Mouse (Mus musculus) cerebellum, adult 11 months (tissue): ENCODE measurements around the gene Prkar1a.

Experiments used
- DNase-seq: peaks from one replicate; pipeline ENCODE4 v3.0.0; 2022

The Prkar1a gene

GRCm38 (mm10) chr11:109649206-109649605, at the start of gene Prkar1a:
Gene Prkar1a (plus strand): TSS chr11:109649405.
- peak; percentile 42 for DNase-seq

DNA sequence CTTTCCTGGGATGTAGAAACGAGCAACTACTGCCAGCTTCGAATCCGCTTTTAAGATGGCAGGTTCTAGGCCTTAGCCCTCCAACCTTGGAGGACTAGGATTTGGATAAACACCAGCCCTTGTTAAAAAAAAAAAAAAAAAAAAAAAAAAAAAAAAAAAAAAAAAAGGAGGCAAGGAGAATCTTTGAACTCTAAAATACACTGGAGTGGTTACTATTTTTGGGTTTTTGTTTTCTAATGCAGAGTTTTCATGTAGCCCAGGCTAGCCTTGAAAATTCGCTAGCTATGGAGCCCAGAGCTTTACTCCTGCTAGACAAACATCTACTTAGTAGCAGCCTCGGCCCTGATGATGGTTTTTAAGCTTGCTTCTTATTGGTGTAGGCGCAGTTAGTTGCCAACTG, 41.6 kb upstream of the Prkar1a start:
- no peak for DNase-seq

- DNase-seq, result no peak
Observed at GRCm38 (mm10) chr11:109608976-109609625, 40.1 kb upstream of the Prkar1a start.

DNA sequence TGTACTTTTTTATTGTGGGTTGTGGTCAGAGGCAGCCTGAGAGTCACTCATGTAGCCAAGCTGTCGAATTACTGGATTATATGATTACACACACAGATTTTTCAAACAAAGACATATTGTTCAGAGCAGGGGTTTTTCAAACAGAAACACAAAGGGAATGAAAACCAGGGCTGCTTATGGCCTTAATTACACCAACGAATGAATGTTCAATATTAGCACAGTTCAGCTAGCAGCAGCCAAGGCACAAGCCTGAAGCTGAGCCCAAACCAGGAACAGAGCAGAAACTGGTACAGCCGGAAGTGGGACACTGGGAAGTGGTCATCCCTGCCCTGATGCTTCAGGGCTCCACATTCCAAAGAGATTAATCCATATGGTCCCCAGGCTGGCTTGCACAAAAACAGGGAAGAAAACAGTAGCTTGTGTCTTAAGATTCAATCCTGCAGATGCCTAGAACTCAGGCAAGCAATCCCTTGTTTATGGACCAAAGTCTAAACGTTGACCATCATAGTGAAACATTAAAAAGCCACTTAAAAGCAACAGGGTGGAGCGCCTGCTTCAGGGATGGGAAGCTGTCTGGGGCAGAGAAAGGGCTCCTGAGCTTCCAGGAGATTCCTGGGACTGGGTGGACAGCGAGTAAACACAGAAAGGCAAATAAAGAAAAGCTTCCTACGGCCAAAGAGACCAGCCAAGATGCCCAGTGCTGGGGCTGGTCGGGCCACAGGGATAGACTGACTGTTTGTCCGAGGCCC, 39.0 kb upstream of the Prkar1a start:
- no peak for DNase-seq

DNA sequence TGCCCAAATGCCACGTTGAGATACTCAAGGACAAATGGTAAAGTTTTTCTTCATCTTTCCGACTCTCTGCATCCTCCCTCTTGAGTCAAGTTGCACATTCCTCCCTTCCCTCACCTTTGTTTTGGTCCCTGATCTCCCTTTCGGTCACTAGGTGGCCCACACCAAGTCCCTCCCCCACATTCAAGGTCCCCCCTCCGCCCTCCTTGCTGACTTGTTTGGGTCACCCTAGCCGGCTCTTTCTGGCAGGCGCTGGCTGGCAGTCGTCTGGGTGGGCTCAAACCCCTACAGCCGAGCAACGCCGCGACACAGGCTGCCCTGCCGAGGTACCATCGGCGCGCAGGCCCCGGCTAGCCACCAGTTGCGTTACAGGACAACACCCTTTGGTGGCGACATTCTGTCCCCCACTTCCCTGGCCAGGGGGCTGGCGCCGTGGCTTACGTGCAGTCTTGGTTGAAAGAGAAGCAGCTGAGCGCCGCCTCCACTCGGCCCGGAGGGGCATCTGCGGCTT, 38.4 kb upstream of the Prkar1a start:
- no peak for DNase-seq

- DNase-seq, result peak; percentile 98
Observed at GRCm38 (mm10) chr11:109611303-109612149, 37.7 kb upstream of the Prkar1a start, which contains the start of gene Wipi1. Gene Wipi1 (minus strand): TSS chr11:109611967.

DNA sequence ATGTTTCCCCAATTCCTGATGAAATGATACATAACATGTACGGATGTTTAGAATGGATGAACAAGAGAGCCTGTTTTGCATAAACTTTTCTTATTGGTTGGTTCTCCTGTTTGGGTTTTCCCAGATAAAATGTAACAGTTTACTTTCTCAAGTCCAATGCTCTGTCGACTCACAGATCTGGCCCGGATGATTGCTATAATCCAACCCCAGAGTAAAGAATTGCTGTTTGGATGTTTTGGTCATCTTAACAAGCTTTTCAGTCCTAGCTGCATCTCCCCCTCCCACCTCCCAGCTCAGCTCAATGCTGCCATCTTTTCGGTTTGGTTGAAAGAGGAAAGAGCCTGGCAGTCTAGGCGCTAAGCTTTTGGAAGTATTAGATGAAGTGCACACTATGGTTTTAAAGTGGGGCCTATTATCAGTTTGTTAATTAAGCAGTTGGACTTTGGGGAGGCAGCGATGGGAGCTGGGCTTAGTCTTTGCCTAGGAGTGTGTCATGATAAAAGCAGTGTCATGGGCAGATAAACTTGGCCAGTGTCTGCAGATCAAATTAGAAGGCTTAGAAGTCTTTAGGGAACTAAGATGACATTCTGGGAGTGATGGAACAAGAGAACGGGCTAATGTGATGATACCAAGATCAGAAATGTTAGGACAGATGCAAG, 36.2 kb upstream of the Prkar1a start:
- no peak for DNase-seq

DNA sequence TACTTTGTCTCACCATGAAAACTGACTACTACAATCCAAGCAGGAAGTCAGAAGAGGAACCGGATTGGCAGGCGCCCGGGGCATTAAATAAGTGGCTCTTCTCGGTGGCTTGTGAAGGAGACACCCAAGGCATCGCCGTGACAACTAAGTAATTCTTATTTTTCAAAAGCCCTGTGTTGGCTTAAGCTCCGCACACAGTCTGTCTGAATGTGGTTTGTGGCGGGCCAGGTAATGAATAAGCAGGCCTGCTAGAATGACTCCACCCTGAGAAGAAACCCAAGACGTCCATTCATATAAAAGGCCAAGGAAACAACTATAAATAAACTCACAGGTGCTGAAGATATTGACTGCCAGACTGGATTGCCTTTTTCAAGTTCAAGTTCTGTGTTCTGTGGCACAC, 33.9 kb upstream of the Prkar1a start:
- no peak for DNase-seq

DNA sequence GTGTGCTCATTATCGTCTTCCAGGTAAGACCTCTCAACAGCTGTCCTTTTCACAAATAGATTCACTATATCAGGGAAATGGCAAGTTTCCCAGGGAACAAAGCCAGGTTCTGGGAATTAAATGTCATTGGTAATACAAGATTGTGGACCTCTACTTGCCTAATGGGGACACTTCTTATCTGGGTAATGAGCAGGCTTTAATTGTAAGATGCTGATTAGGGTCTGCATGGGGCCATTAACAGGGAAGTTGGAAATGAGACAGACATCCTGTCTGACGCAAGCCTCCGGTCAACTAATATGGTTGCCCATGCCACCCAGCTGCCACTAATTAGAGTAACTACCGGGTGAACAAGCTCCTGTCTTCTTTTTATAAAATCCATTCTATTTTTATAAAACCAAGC, 32.9 kb upstream of the Prkar1a start:
- no peak for DNase-seq

DNA sequence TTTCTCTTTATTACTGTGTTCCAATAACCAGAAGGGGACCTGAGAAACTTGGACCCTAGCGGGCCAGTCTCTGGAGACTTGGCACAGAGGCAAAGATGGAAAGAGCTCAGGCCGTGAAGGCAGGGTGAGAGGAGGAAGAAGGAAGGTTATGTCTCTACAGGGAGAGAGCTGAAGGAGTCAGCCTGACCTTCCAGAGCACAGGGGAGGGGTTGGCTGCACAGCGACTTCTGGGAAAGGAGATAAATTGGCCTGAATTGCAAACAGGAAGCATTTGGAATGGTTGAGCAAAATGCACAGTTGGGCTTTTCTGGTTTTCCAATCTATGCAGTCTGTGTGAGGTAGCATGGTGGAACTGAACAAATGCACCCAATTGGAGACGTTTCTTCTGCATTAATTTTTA, 32.4 kb upstream of the Prkar1a start:
- no peak for DNase-seq

GRCm38 (mm10) chr11:109619055-109619454, 30.1 kb upstream of the Prkar1a start:
- peak; percentile 40 for DNase-seq

DNA sequence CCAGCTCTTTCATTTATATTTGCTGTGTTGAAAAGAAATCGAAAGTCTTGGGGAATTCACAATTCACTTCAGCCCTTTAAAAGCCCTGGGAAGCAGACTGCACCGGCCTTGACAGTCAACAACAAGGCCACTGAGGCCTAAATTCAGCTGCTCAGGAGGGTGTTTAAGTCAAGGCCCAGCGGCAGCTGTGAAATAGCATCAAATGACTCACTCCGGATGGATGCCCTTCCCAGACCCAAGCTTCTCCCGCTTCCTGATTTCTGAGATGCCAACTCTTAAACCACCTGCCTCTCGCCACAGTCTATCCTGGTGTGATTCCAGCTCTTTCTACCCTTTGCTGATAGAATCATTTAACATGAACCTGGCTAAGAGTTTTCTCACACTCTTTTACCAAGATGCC, 28.8 kb upstream of the Prkar1a start:
- DNase-seq, result no peak

- DNase-seq, result peak; percentile 42
Observed at GRCm38 (mm10) chr11:109621183-109621582, 28.0 kb upstream of the Prkar1a start.

- DNase-seq, result no peak
Observed at GRCm38 (mm10) chr11:109622518-109623037, 26.6 kb upstream of the Prkar1a start.

GRCm38 (mm10) chr11:109623238-109623637, 26.0 kb upstream of the Prkar1a start:
- no peak for DNase-seq

- DNase-seq, result no peak
Observed at GRCm38 (mm10) chr11:109627648-109628047, 21.6 kb upstream of the Prkar1a start.

GRCm38 (mm10) chr11:109628099-109628498, 21.1 kb upstream of the Prkar1a start:
- no peak for DNase-seq

GRCm38 (mm10) chr11:109629021-109629521, 20.1 kb upstream of the Prkar1a start:
- peak; percentile 30 for DNase-seq

DNA sequence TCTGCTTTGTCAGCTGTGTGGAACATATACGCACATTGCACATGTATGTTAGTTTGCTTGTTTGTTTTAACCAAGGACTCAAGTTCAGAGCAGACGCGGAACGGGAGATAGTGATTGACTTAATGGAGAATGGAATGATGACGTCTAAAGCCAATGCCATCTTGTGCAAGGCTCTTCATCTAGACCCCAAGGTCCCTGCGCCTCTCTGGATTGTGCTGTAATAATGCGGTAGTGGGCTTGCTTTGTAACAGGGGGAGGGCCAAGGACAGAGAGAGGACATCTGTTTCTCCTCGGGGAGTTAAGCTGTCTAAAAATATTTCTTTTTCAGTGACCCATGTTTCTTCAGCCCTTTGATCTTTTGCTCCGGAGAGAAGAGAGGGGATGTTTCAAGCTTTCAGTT, 14.3 kb upstream of the Prkar1a start:
- no peak for DNase-seq

- no peak for DNase-seq
Observed at GRCm38 (mm10) chr11:109635871-109636395, 13.3 kb upstream of the Prkar1a start.

GRCm38 (mm10) chr11:109641498-109642222, 7.5 kb upstream of the Prkar1a start:
- no peak for DNase-seq
